Mouse (Mus musculus) C2C12 (cell line): Measurements from ENCODE around the gene Tdrd12.

Experiments used
- CEBPB ChIP-seq: IDR thresholded peaks from one replicate; pipeline ENCODE4 v1.6.1; 2011; ENCODE audit warnings: low read depth, mild to moderate bottlenecking, control low read depth, moderate library complexity
- CTCF ChIP-seq: IDR thresholded peaks from one replicate; pipeline ENCODE4 v1.5.1; 2011; ENCODE audit not compliant: control insufficient read depth, insufficient read depth, insufficient read length
- FOSL1 ChIP-seq: IDR thresholded peaks from one replicate; pipeline ENCODE4 v1.8.0; 2011; ENCODE audit warnings: mild to moderate bottlenecking, low read length; ENCODE audit not compliant: poor library complexity, insufficient read depth, severe bottlenecking
- MAX ChIP-seq: IDR thresholded peaks from one replicate; pipeline ENCODE4 v1.6.1; 2011; ENCODE audit warnings: mild to moderate bottlenecking, control low read depth
- MYOD1 ChIP-seq: IDR thresholded peaks from one replicate; pipeline ENCODE4 v1.6.1; 2011; ENCODE audit warnings: low read depth; ENCODE audit not compliant: control insufficient read depth, insufficient read length
- MYOG ChIP-seq: IDR thresholded peaks from one replicate; pipeline ENCODE4 v1.6.1; 2011; ENCODE audit not compliant: control insufficient read depth, insufficient read length; ENCODE audit errors: extremely low read depth
- USF1 ChIP-seq: IDR thresholded peaks from one replicate; pipeline ENCODE4 v1.6.1; 2011; ENCODE audit warnings: low read depth, mild to moderate bottlenecking, control low read depth, moderate library complexity

DNA sequence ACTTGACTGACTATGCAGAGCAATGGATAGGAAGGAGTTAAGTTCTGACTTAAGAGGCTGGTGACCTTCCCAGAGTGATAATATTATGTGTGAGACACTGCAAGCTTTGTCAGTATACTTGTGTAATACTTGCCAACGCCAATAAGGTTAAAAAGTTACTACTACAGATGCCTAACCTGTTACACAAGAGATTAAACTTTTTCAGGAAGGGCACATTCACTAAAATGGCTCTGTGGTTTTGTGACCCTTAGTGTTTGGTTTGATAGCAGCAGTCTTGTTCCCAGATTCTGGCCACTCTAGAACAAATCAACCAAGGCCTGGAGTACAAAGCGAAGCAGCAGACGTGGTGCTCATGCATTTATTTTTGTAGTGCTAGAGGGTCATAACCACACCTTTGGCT lies 20.0 kb upstream of the Tdrd12 start:
- TF ChIP-seq MYOD1 (no peak), USF1 (no peak), CTCF (no peak), CEBPB (no peak), MAX (no peak), FOSL1 (no peak), MYOG (no peak)
